Mouse (Mus musculus) heart, postnatal 0 days (tissue): ENCODE data around the gene Cdk14.

Experiments
- CTCF ChIP-seq: IDR thresholded peaks from 2 replicates; pipeline ENCODE4 v1.5.1; 2016; ENCODE audit warnings: antibody characterized with exemption, control low read depth, low read depth
- EP300 ChIP-seq: IDR thresholded peaks from 2 replicates; pipeline ENCODE4 v1.6.1; 2016; ENCODE audit warnings: antibody characterized with exemption, low read depth

DNA sequence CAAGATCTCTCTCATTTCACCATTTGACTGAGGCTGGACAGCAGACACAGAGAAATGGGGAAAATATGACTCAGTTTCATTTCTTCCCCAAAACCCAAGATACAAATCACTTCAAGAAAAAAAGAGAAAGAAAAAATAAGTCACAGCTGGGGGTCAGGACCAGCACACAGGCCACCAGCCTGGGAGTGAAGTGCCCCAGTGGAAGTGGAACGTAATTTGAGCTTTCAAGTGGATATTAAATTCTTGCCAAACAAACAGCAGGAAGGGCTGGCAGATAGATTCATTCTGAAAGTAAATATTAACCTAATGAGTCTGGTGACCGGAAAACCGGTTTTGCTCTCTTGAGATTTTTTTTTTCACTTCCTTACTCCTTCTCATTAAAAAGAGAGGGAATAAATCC, 60.2 kb downstream of the Cdk14 start:
- TF ChIP-seq CTCF: no peak
- TF ChIP-seq EP300: no peak
